Mouse (Mus musculus) liver, adult 2 months (tissue): ENCODE measurements around the gene Fam241a. TPM values are rescaled to one million over a fixed set of nuclear protein-coding genes. Genes with fewer than 3 reads are reported as not detected.

ENCODE experiments used
- DNase-seq: peaks from one replicate; pipeline ENCODE4 v3.0.0-alpha.2; 2011; ENCODE audit warnings: low read depth, low spot score; ENCODE audit errors: extremely low read depth
- H3K27ac ChIP-seq: fragments of 200-500 bp; replicated peaks from 2 replicates; pipeline ENCODE4 v1.5.1; 2012; ENCODE audit warnings: low read depth, mild to moderate bottlenecking, control low read depth, inconsistent platforms, low read length; ENCODE audit not compliant: insufficient read depth
- H3K27me3 ChIP-seq: fragments of 200-500 bp; 2 replicates; pipeline ENCODE4 v1.6.1; 2012; ENCODE audit warnings: mild to moderate bottlenecking, moderate library complexity, low read length, inconsistent platforms; ENCODE audit not compliant: control insufficient read depth, insufficient read depth
- H3K36me3 ChIP-seq: fragments of 200-500 bp; 2 replicates; pipeline ENCODE4 v1.6.1; 2012; ENCODE audit warnings: low read length, inconsistent platforms; ENCODE audit not compliant: control insufficient read depth, insufficient read depth
- H3K4me1 ChIP-seq: fragments of 200-500 bp; 2 replicates; pipeline ENCODE4 v1.6.1; 2011; ENCODE audit warnings: low read length; ENCODE audit not compliant: control insufficient read depth, insufficient read depth
- H3K4me3 ChIP-seq: fragments of 200-500 bp; 2 replicates; pipeline ENCODE4 v1.5.1; 2011; ENCODE audit warnings: low read depth, mild to moderate bottlenecking, control low read depth, low read length, moderate library complexity; ENCODE audit not compliant: insufficient read depth
- H3K79me2 ChIP-seq: fragments of 200-500 bp; 2 replicates; pipeline ENCODE4 v1.6.1; 2012; ENCODE audit warnings: inconsistent platforms, mild to moderate bottlenecking, low read length, moderate library complexity; ENCODE audit not compliant: control insufficient read depth, insufficient read depth
- H3K9ac ChIP-seq: fragments of 200-500 bp; 2 replicates; pipeline ENCODE4 v1.6.1; 2012; ENCODE audit warnings: low read depth, mild to moderate bottlenecking, control low read depth, inconsistent platforms, low read length
- CTCF ChIP-seq: fragments of 200-500 bp; IDR thresholded peaks from 2 replicates; pipeline ENCODE4 v1.5.1; 2011; ENCODE audit warnings: low read depth, low read length, control low read depth
- POLR2A ChIP-seq: fragments of 200-500 bp; IDR thresholded peaks from 2 replicates; pipeline ENCODE4 v1.6.1; 2011; ENCODE audit warnings: low read length, control low read depth; ENCODE audit not compliant: insufficient read depth; ENCODE audit errors: extremely low read depth
- WGBS: fragments of 180-500 bp; shearing (Covaris S2); methylation state at CpG from one replicate; pipeline ENCODE4 v1.1.7; 2018; 5-methylcytosine and 5-hydroxymethylcytosine counted together
- polyA plus RNA-seq: library from polyadenylated mRNA; depleted of rRNA; stranded (reverse); fragments of >200 nt; gene quantifications from 2 replicates; pipeline ENCODE4 v1.2.3, GENCODE M21; 2012
- total RNA-seq: library from RNA; depleted of rRNA; stranded (reverse); fragments of >200 nt; gene quantifications from 2 replicates; pipeline ENCODE4 v1.2.3, GENCODE M21; 2014

Fam241a gene
- total and polyA plus RNA-seq, 2 experiments = 1.1 to 3.2 TPM

DNA sequence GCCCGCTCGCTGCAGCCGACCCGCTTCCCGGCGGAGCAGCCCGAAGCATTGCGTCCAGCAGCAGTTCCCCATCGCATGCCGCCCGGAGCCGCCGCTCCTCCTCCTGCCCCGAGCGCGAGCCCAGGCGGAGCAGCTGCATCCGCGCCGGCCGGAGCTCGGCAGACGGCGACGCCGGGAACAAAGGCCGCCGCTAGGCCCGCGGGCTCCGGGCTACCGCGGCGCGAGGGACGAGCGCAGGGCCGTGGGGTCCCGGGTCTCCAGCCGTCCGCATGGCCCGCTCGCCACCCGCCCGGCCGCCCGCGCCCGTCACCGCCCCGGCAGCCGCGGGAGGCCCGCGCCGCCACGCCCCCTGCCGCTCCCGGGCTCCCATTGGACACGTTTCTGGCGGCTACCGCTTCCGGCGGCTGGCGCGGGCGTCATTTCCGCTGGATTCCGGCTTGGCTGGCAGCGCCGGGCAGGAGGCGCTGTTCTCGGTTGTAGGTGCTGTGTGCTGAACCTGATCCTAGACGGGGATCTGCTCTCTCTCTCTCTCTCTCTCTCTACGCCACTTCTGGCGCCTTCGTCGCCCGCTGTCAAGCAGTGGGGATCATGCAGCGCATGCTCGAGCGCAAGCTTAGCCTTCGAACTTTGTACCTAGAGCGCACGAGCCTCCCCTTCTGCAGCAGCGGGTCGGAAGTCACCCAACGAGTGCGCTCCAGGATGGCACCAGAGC, 58.8 kb downstream of the Fam241a start, which contains the start of gene Ap1ar:
Ap1ar (minus strand) TSS at position 370 of the 712 bp plus-strand sequence.
- peak; percentile 93 for DNase-seq
- Histone ChIP-seq H3K4me3 (peak within 1 kb of the TSS; percentile 79), H3K9ac (peak within 1 kb of the TSS; percentile 85), H3K27me3 (no peaks in the 10 kb centered on the region), H3K4me1 (peaks cover 14% of the 10 kb centered on the region), H3K79me2 (peaks cover 14% of the 10 kb centered on the region; the same call in 1 of the 2 replicates), H3K27ac (peak within 1 kb of the TSS; percentile 70), H3K36me3 (no peaks in the 10 kb centered on the region)
- TF ChIP-seq CTCF (peak; percentile 75), POLR2A (peak; percentile 58; the same call in 1 of the 2 replicates)
- 1% methylated on average over 84 of the region's 89 CpGs for WGBS

DNA sequence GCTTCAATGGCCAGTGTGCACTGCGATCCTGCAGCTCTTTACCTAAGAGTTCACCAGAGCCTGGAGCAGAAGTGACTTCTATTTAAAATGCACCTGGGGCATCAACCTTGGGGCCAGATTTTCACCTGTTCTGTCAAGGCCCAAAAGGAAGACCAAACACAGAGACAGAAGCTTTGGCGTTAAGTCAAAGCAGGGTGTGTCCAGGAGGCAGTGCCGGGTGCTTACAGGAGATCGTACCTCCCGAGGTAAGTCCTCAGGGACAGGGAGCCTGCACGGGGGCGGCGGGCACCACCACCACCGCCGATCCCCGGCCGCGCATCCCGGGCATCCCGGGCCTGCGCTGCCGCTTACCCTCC, 59.3 kb downstream of the Fam241a start:
- Histone ChIP-seq H3K9ac (peak overlapping the region; percentile 85), H3K4me1 (peaks cover 14% of the 10 kb centered on the region), H3K27ac (peak overlapping the region; percentile 62), H3K36me3 (no peaks in the 10 kb centered on the region), H3K4me3 (peak overlapping the region; percentile 79), H3K27me3 (no peaks in the 10 kb centered on the region), H3K79me2 (peaks cover 15% of the 10 kb centered on the region; the same call in 1 of the 2 replicates)
- peak; percentile 62 for DNase-seq
- WGBS = 0% methylated on average over 16 of the region's 17 CpGs
- no peak for TF ChIP-seq POLR2A
- no peak for TF ChIP-seq CTCF

DNA sequence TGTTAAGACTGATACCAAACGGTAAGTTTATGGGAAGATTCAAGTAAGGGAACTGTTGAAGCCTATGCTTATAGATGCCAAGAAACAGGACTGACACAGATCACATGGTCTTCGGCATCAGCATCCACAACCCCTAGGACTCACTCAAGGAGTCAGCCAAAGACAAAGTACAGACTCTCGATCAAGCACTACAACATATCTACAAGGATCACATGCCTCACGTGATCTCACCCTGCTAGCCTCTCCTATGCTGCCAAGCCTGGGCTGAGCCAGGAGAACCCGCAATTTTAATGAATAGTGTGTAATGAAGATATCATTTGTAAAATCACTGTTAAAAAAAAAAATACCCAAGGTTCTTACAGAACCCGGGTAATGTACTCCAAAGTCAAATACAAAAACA, 60.5 kb downstream of the Fam241a start:
- H3K9ac ChIP-seq = no peak overlapping the region
- H3K36me3 ChIP-seq = no peaks in the 10 kb centered on the region
- H3K4me1 ChIP-seq = peaks cover 14% of the 10 kb centered on the region
- no peak for DNase-seq
- no peak overlapping the region for H3K4me3 ChIP-seq
- peaks cover 19% of the 10 kb centered on the region; the same call in 1 of the 2 replicates for H3K79me2 ChIP-seq
- WGBS = 85% methylated on average over 6 of the region's 6 CpGs
- TF ChIP-seq POLR2A = no peak
- no peak for TF ChIP-seq CTCF
- H3K27ac ChIP-seq = no peak overlapping the region
- no peaks in the 10 kb centered on the region for H3K27me3 ChIP-seq

DNA sequence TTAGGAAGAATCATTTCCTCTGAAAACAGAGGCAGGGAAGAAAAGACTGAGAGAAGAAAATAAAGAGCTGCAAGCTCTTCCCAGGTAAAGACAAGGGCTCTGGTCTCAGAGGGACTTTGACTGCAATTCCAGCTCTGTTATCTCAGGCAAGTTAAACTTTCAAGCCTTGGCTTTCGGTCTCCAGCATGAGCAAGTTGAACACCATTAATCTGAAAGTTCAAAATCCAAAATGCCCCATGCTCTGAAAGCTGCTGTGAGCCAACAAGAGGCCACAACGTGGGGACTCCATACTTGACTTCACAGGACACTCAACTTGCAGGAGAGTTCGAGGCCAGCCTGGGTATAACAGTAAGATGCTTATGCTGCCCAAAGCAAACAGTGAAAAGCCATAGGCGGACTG, 62.1 kb downstream of the Fam241a start:
- 63% methylated on average over 4 of the region's 4 CpGs for WGBS
- H3K79me2 ChIP-seq = peaks cover 30% of the 10 kb centered on the region; the same call in 1 of the 2 replicates
- H3K9ac ChIP-seq = no peak overlapping the region
- H3K4me3 ChIP-seq = no peak overlapping the region
- peaks cover 8% of the 10 kb centered on the region; the same call in 1 of the 2 replicates for H3K4me1 ChIP-seq
- H3K27me3 ChIP-seq = no peaks in the 10 kb centered on the region
- peak; percentile 58 for DNase-seq
- no peak overlapping the region for H3K27ac ChIP-seq
- no peaks in the 10 kb centered on the region for H3K36me3 ChIP-seq
- TF ChIP-seq POLR2A = no peak
- TF ChIP-seq CTCF = no peak

DNA sequence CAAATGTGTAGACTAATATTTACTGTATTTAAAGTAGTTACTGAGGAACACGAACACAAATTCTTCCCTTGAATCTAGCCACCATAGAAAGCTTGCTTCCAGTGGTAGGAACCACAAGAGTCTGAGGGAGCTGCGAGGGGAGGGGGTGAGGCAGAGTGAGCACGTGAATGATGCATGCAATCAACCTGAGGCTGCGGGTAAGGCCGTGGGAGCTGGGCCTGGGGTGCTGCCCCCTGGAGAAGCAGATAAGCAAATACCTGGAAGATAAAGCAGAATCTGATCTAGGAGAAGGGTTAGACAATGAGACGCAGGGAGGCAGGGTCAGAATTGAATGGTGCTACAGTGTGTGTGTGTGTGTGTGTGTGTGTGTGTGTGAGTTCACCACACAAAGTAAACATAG, 65.0 kb downstream of the Fam241a start:
- Histone ChIP-seq H3K9ac (no peak overlapping the region), H3K79me2 (peaks cover 31% of the 10 kb centered on the region; the same call in 1 of the 2 replicates), H3K36me3 (no peaks in the 10 kb centered on the region), H3K4me3 (no peak overlapping the region), H3K27ac (no peak overlapping the region), H3K4me1 (peaks cover 4% of the 10 kb centered on the region; the same call in 1 of the 2 replicates), H3K27me3 (no peaks in the 10 kb centered on the region)
- TF ChIP-seq POLR2A = no peak
- TF ChIP-seq CTCF = no peak
- no peak for DNase-seq
- WGBS = 82% methylated on average over 6 of the region's 6 CpGs

DNA sequence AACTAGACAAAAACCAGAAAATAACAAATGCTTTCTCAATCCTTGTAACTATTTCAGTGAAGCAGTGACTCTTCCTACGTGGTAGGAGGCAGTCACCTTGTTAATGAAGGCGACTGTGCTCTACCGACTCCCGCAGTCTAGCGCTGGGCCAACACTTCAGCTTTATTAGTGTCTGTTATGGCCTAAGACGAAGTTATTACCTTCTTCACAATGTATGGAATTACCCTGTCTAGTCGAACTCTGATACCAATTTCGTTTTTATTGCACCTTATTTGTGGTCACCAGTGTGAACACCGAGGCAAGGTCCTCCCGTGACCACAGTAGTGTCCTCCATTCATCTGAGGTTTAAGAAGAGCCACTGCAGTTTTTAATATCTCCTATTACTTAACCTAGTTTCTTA, 65.9 kb downstream of the Fam241a start:
- Histone ChIP-seq H3K79me2 (peaks cover 28% of the 10 kb centered on the region; the same call in 1 of the 2 replicates), H3K9ac (no peak overlapping the region), H3K36me3 (no peaks in the 10 kb centered on the region), H3K4me1 (peaks cover 8% of the 10 kb centered on the region; the same call in 1 of the 2 replicates), H3K27me3 (no peaks in the 10 kb centered on the region), H3K27ac (no peak overlapping the region), H3K4me3 (no peak overlapping the region)
- WGBS = 96% methylated on average over 10 of the region's 10 CpGs
- no peak for DNase-seq
- TF ChIP-seq CTCF = no peak
- no peak for TF ChIP-seq POLR2A
